Mouse (Mus musculus): ENCODE measurements around the gene Vmn1r38. TPM values are rescaled to one million over a fixed set of nuclear protein-coding genes. Genes with fewer than 3 reads are reported as not detected.
"Not testable (repeated sequence)": the region's sequence is repeated elsewhere in the genome, so short reads cannot be mapped to it uniquely, and the experiment has no call there.

Vmn1r38 gene
- not detected in 2 replicates for polyA plus RNA-seq (2012; ENCODE audit: insufficient read depth, insufficient read length, low replicate concordance, missing spikeins)

GRCm38 (mm10) chr6:66782527-66782926, at the start of gene Vmn1r38:
Vmn1r38 (minus strand) TSS chr6:66782627.
- H3K4me1 ChIP-seq (ENCODE audit: control insufficient read depth, insufficient read depth, low read length); H3K4me3 ChIP-seq (ENCODE audit: insufficient read depth, low read depth, low read length); H3K27ac ChIP-seq (ENCODE audit: insufficient read depth, low read depth, low read length): not testable (repeated sequence)

GRCm38 (mm10) chr6:66810509-66810908, 28.1 kb upstream of the Vmn1r38 start, which contains the start of gene Vmn1r39:
Vmn1r39 (minus strand) TSS chr6:66810609.
- TF ChIP-seq CTCF (IDR thresholded peaks at IDR 0.05; ENCODE audit: insufficient read depth, low read depth, low read length) (no peak), POLR2A (IDR thresholded peaks at IDR 0.05; ENCODE audit: insufficient read depth, low read depth, low read length) (no peak)
- Histone ChIP-seq H3K27ac (ENCODE audit: insufficient read depth, low read depth, low read length) (no peak within 1 kb of the TSS), H3K4me3 (ENCODE audit: insufficient read depth, low read depth, low read length) (no peak within 1 kb of the TSS), H3K4me1 (ENCODE audit: control insufficient read depth, insufficient read depth, low read length) (no peaks in the 10 kb centered on the region)
- 95% methylated on average over 2 of the region's 2 CpGs for WGBS

- Histone ChIP-seq H3K4me1 (ENCODE audit: control insufficient read depth, insufficient read depth, low read length) (no peaks in the 10 kb centered on the region), H3K27ac (ENCODE audit: insufficient read depth, low read depth, low read length) (no peak overlapping the region), H3K4me3 (ENCODE audit: insufficient read depth, low read depth, low read length) (no peak overlapping the region)
- 68% methylated on average over 1 of the region's 1 CpGs for WGBS
- no peak for TF ChIP-seq CTCF (IDR thresholded peaks at IDR 0.05; ENCODE audit: insufficient read depth, low read depth, low read length)
- no peak for TF ChIP-seq POLR2A (IDR thresholded peaks at IDR 0.05; ENCODE audit: insufficient read depth, low read depth, low read length)
These were observed 23.9 kb upstream of the Vmn1r38 start for GRCm38 (mm10) chr6:66806311-66806710.

DNA sequence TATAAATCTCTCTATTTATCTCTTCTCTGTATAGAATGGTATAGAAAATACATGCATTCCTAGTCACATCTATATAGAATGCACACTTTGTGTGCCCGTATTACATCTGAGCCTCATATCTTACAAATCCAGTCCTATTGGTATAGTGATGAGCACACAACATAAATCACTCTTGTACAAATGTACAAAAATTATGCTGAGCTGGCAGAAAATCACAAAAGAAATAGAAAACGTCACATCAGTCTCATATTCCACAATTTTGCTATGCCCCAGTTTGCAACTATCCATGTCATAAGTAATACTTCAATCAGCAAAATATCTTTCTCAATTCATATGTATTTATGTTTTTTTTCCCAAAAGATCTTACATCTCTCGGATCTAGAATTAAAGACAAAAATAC, 23.3 kb upstream of the Vmn1r38 start:
- TF ChIP-seq CTCF (IDR thresholded peaks at IDR 0.05; ENCODE audit: insufficient read depth, low read depth, low read length) (no peak), POLR2A (IDR thresholded peaks at IDR 0.05; ENCODE audit: insufficient read depth, low read depth, low read length) (no peak)
- H3K4me1 ChIP-seq (ENCODE audit: control insufficient read depth, insufficient read depth, low read length) = no peaks in the 10 kb centered on the region
- 96% methylated on average over 3 of the region's 3 CpGs for WGBS
- no peak overlapping the region for H3K4me3 ChIP-seq (ENCODE audit: insufficient read depth, low read depth, low read length)
- no peak overlapping the region for H3K27ac ChIP-seq (ENCODE audit: insufficient read depth, low read depth, low read length)

GRCm38 (mm10) chr6:66729082-66729481, 53.3 kb downstream of the Vmn1r38 start, which contains the start of gene Vmn1r37:
Vmn1r37 (plus strand) TSS chr6:66729382.
- H3K27ac ChIP-seq (ENCODE audit: insufficient read depth, low read depth, low read length); H3K4me3 ChIP-seq (ENCODE audit: insufficient read depth, low read depth, low read length); H3K4me1 ChIP-seq (ENCODE audit: control insufficient read depth, insufficient read depth, low read length): not testable (repeated sequence)

Other genes with a start within 250 kb of the Vmn1r38 start
- gene Mad2l1, start 247.2 kb downstream of the Vmn1r38 start, polyA plus RNA-seq (2012; ENCODE audit: insufficient read depth, insufficient read length, low replicate concordance, missing spikeins) = not detected in 2 replicates
- gene Vmn1r32, start 222.5 kb downstream of the Vmn1r38 start, polyA plus RNA-seq (2012; ENCODE audit: insufficient read depth, insufficient read length, low replicate concordance, missing spikeins) = not detected in 2 replicates
- gene Vmn1r33, start 164.3 kb downstream of the Vmn1r38 start, polyA plus RNA-seq (2012; ENCODE audit: insufficient read depth, insufficient read length, low replicate concordance, missing spikeins) = not detected in 2 replicates
- not detected in 2 replicates for gene Vmn1r34, start 138.7 kb downstream of the Vmn1r38 start, polyA plus RNA-seq (2012; ENCODE audit: insufficient read depth, insufficient read length, low replicate concordance, missing spikeins)
- gene Vmn1r35, start 96.7 kb downstream of the Vmn1r38 start, polyA plus RNA-seq (2012; ENCODE audit: insufficient read depth, insufficient read length, low replicate concordance, missing spikeins) = not detected in 2 replicates
- gene Vmn1r36, start 63.5 kb downstream of the Vmn1r38 start, polyA plus RNA-seq (2012; ENCODE audit: insufficient read depth, insufficient read length, low replicate concordance, missing spikeins) = not detected in 2 replicates
- not detected in 2 replicates for gene Vmn1r37, start 53.2 kb downstream of the Vmn1r38 start, polyA plus RNA-seq (2012; ENCODE audit: insufficient read depth, insufficient read length, low replicate concordance, missing spikeins)
- gene Vmn1r39, start 28.0 kb upstream of the Vmn1r38 start, polyA plus RNA-seq (2012; ENCODE audit: insufficient read depth, insufficient read length, low replicate concordance, missing spikeins) = not detected in 2 replicates
- gene Gng12, start 113.8 kb upstream of the Vmn1r38 start, polyA plus RNA-seq (2012; ENCODE audit: insufficient read depth, insufficient read length, low replicate concordance, missing spikeins) = not detected in 2 replicates